Mouse (Mus musculus): Measurements from ENCODE around the gene Tmem132b. TPM values are rescaled to one million over a fixed set of nuclear protein-coding genes. Genes with fewer than 3 reads are reported as not detected.
A peak's percentile ranks its signal among the peaks of the same experiment; 100 is the strongest.

Tmem132b gene
- polyA plus RNA-seq, 1 experiment = 0.01 TPM

GRCm38 (mm10) chr5:125772238-125772637 lies 240.7 kb downstream of the Tmem132b start:
- Histone ChIP-seq H3K4me2 (ENCODE audit: low read depth) (no peak overlapping the region), H3K4me3 (no peak overlapping the region), H3ac (ENCODE audit: control insufficient read depth, insufficient read length) (no peak overlapping the region), H3K27me3 (ENCODE audit: control insufficient read depth, insufficient read depth, insufficient read length) (no peaks in the 10 kb centered on the region), H3K79me2 (ENCODE audit: control insufficient read depth, insufficient read depth) (no peaks in the 10 kb centered on the region), H3K36me3 (ENCODE audit: control insufficient read depth, insufficient read depth) (no peaks in the 10 kb centered on the region)
- TF ChIP-seq TCF12 (IDR thresholded peaks at IDR 0.05; ENCODE audit: insufficient read depth, poor library complexity, severe bottlenecking) (no peak), TCF3 (IDR thresholded peaks at IDR 0.05; ENCODE audit: insufficient read length, low read depth) (no peak), SRF (IDR thresholded peaks at IDR 0.05; ENCODE audit: control insufficient read depth, insufficient read length, low read depth) (no peak), MYOG (IDR thresholded peaks at IDR 0.05; ENCODE audit: control insufficient read depth in 1 of 3, insufficient read depth in 1 of 3, insufficient read length in 2 of 3, low read depth in 2 of 3) (no peak), USF1 (IDR thresholded peaks at IDR 0.05; ENCODE audit: low read depth) (no peak), MYOD1 (IDR thresholded peaks at IDR 0.05; ENCODE audit: control insufficient read depth in 1 of 3, insufficient read length in 2 of 3, low read depth in 2 of 3) (no peak), MAX (IDR thresholded peaks at IDR 0.05; ENCODE audit: low read depth) (no peak), REST (IDR thresholded peaks at IDR 0.05; ENCODE audit: insufficient read depth, insufficient read length) (no peak), E2F4 (IDR thresholded peaks at IDR 0.05; ENCODE audit: insufficient read depth) (no peak), CEBPB (IDR thresholded peaks at IDR 0.05; ENCODE audit: insufficient read depth, poor library complexity, severe bottlenecking) (no peak), POLR2AphosphoS2 (IDR thresholded peaks at IDR 0.05; ENCODE audit: insufficient read length, low read depth) (no peak)

- Histone ChIP-seq H3K79me2 (ENCODE audit: control insufficient read depth, insufficient read depth) (no peaks in the 10 kb centered on the region), H3K4me2 (ENCODE audit: low read depth) (no peak overlapping the region), H3K27me3 (ENCODE audit: control insufficient read depth, insufficient read depth, insufficient read length) (no peaks in the 10 kb centered on the region), H3ac (ENCODE audit: control insufficient read depth, insufficient read length) (no peak overlapping the region), H3K4me3 (no peak overlapping the region), H3K36me3 (ENCODE audit: control insufficient read depth, insufficient read depth) (no peaks in the 10 kb centered on the region)
- TF ChIP-seq SRF (IDR thresholded peaks at IDR 0.05; ENCODE audit: control insufficient read depth, insufficient read length, low read depth) (no peak), REST (IDR thresholded peaks at IDR 0.05; ENCODE audit: insufficient read depth, insufficient read length) (peak; percentile 31)
Observed at GRCm38 (mm10) chr5:125772756-125773155, 241.2 kb downstream of the Tmem132b start.

- TF ChIP-seq POLR2A (IDR thresholded peaks at IDR 0.05; ENCODE audit: insufficient read length, low read depth) (no peak), MAX (IDR thresholded peaks at IDR 0.05; ENCODE audit: low read depth) (no peak), SRF (IDR thresholded peaks at IDR 0.05; ENCODE audit: control insufficient read depth, insufficient read length, low read depth) (no peak), MYOG (IDR thresholded peaks at IDR 0.05; ENCODE audit: control insufficient read depth in 1 of 3, insufficient read depth in 1 of 3, insufficient read length in 2 of 3, low read depth in 2 of 3) (no peak), E2F4 (IDR thresholded peaks at IDR 0.05; ENCODE audit: insufficient read depth) (no peak), REST (IDR thresholded peaks at IDR 0.05; ENCODE audit: insufficient read depth, insufficient read length) (no peak), CEBPB (IDR thresholded peaks at IDR 0.05; ENCODE audit: insufficient read depth, poor library complexity, severe bottlenecking) (no peak), USF1 (IDR thresholded peaks at IDR 0.05; ENCODE audit: low read depth) (no peak), TCF12 (IDR thresholded peaks at IDR 0.05; ENCODE audit: insufficient read depth, poor library complexity, severe bottlenecking) (no peak), TCF3 (IDR thresholded peaks at IDR 0.05; ENCODE audit: insufficient read length, low read depth) (no peak), POLR2AphosphoS2 (IDR thresholded peaks at IDR 0.05; ENCODE audit: insufficient read length, low read depth) (no peak), MYOD1 (IDR thresholded peaks at IDR 0.05; ENCODE audit: control insufficient read depth in 1 of 3, insufficient read length in 2 of 3, low read depth in 2 of 3) (no peak)
- H3K4me3 ChIP-seq = no peak overlapping the region
- H3K36me3 ChIP-seq (ENCODE audit: control insufficient read depth, insufficient read depth) = no peaks in the 10 kb centered on the region
- no peak overlapping the region for H3K4me2 ChIP-seq (ENCODE audit: low read depth)
- H3K79me2 ChIP-seq (ENCODE audit: control insufficient read depth, insufficient read depth) = no peaks in the 10 kb centered on the region
- H3ac ChIP-seq (ENCODE audit: control insufficient read depth, insufficient read length) = no peak overlapping the region
- no peaks in the 10 kb centered on the region for H3K27me3 ChIP-seq (ENCODE audit: control insufficient read depth, insufficient read depth, insufficient read length)
Observed at GRCm38 (mm10) chr5:125780332-125780731, 248.8 kb downstream of the Tmem132b start.

GRCm38 (mm10) chr5:125792643-125793042 lies 261.1 kb downstream of the Tmem132b start:
- H3K27me3 ChIP-seq (ENCODE audit: control insufficient read depth, insufficient read depth, insufficient read length) = no peaks in the 10 kb centered on the region
- TF ChIP-seq POLR2AphosphoS2 (IDR thresholded peaks at IDR 0.05; ENCODE audit: insufficient read length, low read depth) (no peak), MYOD1 (IDR thresholded peaks at IDR 0.05; ENCODE audit: control insufficient read depth in 1 of 3, insufficient read length in 2 of 3, low read depth in 2 of 3) (no peak), CEBPB (IDR thresholded peaks at IDR 0.05; ENCODE audit: insufficient read depth, poor library complexity, severe bottlenecking) (no peak), MYOG (IDR thresholded peaks at IDR 0.05; ENCODE audit: control insufficient read depth in 1 of 3, insufficient read depth in 1 of 3, insufficient read length in 2 of 3, low read depth in 2 of 3) (no peak), REST (IDR thresholded peaks at IDR 0.05; ENCODE audit: insufficient read depth, insufficient read length) (no peak), SRF (IDR thresholded peaks at IDR 0.05; ENCODE audit: control insufficient read depth, insufficient read length, low read depth) (no peak), POLR2A (IDR thresholded peaks at IDR 0.05; ENCODE audit: insufficient read length, low read depth) (no peak), TCF12 (IDR thresholded peaks at IDR 0.05; ENCODE audit: insufficient read depth, poor library complexity, severe bottlenecking) (no peak), TCF3 (IDR thresholded peaks at IDR 0.05; ENCODE audit: insufficient read length, low read depth) (no peak), MAX (IDR thresholded peaks at IDR 0.05; ENCODE audit: low read depth) (no peak), E2F4 (IDR thresholded peaks at IDR 0.05; ENCODE audit: insufficient read depth) (no peak), USF1 (IDR thresholded peaks at IDR 0.05; ENCODE audit: low read depth) (no peak)
- H3K79me2 ChIP-seq (ENCODE audit: control insufficient read depth, insufficient read depth) = no peaks in the 10 kb centered on the region

GRCm38 (mm10) chr5:125794318-125794717 lies 262.7 kb downstream of the Tmem132b start:
- TF ChIP-seq POLR2AphosphoS2 (IDR thresholded peaks at IDR 0.05; ENCODE audit: insufficient read length, low read depth) = no peak
- no peak for TF ChIP-seq MAX (IDR thresholded peaks at IDR 0.05; ENCODE audit: low read depth)
- TF ChIP-seq SRF (IDR thresholded peaks at IDR 0.05; ENCODE audit: control insufficient read depth, insufficient read length, low read depth) = no peak
- no peak for TF ChIP-seq E2F4 (IDR thresholded peaks at IDR 0.05; ENCODE audit: insufficient read depth)
- no peak for TF ChIP-seq USF1 (IDR thresholded peaks at IDR 0.05; ENCODE audit: low read depth)
- no peak for TF ChIP-seq TCF12 (IDR thresholded peaks at IDR 0.05; ENCODE audit: insufficient read depth, poor library complexity, severe bottlenecking)
- no peak for TF ChIP-seq CEBPB (IDR thresholded peaks at IDR 0.05; ENCODE audit: insufficient read depth, poor library complexity, severe bottlenecking)
- no peak for TF ChIP-seq TCF3 (IDR thresholded peaks at IDR 0.05; ENCODE audit: insufficient read length, low read depth)
- H3K27me3 ChIP-seq (ENCODE audit: control insufficient read depth, insufficient read depth, insufficient read length) = no peaks in the 10 kb centered on the region
- H3ac ChIP-seq (ENCODE audit: control insufficient read depth, insufficient read length) = no peak overlapping the region
- H3K4me3 ChIP-seq = no peak overlapping the region
- H3K4me2 ChIP-seq (ENCODE audit: low read depth) = no peak overlapping the region
- no peaks in the 10 kb centered on the region for H3K79me2 ChIP-seq (ENCODE audit: control insufficient read depth, insufficient read depth)
- no peaks in the 10 kb centered on the region for H3K36me3 ChIP-seq (ENCODE audit: control insufficient read depth, insufficient read depth)

More at GRCm38 (mm10) chr5:125792643-125793042, 261.1 kb downstream of the Tmem132b start:
- Histone ChIP-seq H3K4me3 (no peak overlapping the region), H3K4me2 (ENCODE audit: low read depth) (no peak overlapping the region), H3K36me3 (ENCODE audit: control insufficient read depth, insufficient read depth) (no peaks in the 10 kb centered on the region), H3ac (ENCODE audit: control insufficient read depth, insufficient read length) (no peak overlapping the region)
